Mouse (Mus musculus) hindbrain, embryonic 11.5 days (tissue): ENCODE results near the gene Rpp25l. TPM values are rescaled to one million over a fixed set of nuclear protein-coding genes. Genes with fewer than 3 reads are reported as not detected.
A peak's percentile ranks its signal among the peaks of the same experiment; 100 is the strongest.
"Not testable (repeated sequence)": the region's sequence is repeated elsewhere in the genome, so short reads cannot be mapped to it uniquely, and the experiment has no call there.

ENCODE experiments used
- ATAC-seq: fragments of 200-750 bp; cut with Nextera tagmentation; 2 replicates; pipeline ENCODE4 v1.8.0; 2017; ENCODE audit warnings: mild to moderate bottlenecking, moderate TSS enrichment, moderate library complexity; ENCODE audit not compliant: low FRiP score
- DNase-seq: peaks from one replicate; pipeline ENCODE4 v3.0.0-alpha.2; 2015; ENCODE audit warnings: low spot score
- H3K27ac ChIP-seq: fragments of 300-500 bp; sonication (generic); 2 replicates; pipeline ENCODE4 v1.5.1; 2014; ENCODE audit warnings: mild to moderate bottlenecking, low read depth, low read length
- H3K27me3 ChIP-seq: fragments of 300-500 bp; sonication (generic); 2 replicates; pipeline ENCODE4 v1.6.1; 2014; ENCODE audit warnings: mild to moderate bottlenecking, low read length, moderate library complexity, mixed read lengths; ENCODE audit not compliant: control insufficient read depth, insufficient read depth
- H3K36me3 ChIP-seq: fragments of 300-500 bp; sonication (generic); 2 replicates; pipeline ENCODE4 v1.6.1; 2014; ENCODE audit warnings: mild to moderate bottlenecking, low read length, moderate library complexity, mixed read lengths; ENCODE audit not compliant: control insufficient read depth, insufficient read depth
- H3K4me1 ChIP-seq: fragments of 300-500 bp; sonication (generic); replicated peaks from 2 replicates; pipeline ENCODE4 v1.6.1; 2014; ENCODE audit warnings: low read length, mixed read lengths; ENCODE audit not compliant: control insufficient read depth, insufficient read depth
- H3K4me2 ChIP-seq: fragments of 300-500 bp; sonication (generic); replicated peaks from 2 replicates; pipeline ENCODE4 v1.6.1; 2014; ENCODE audit warnings: mild to moderate bottlenecking, low read depth, low read length
- H3K4me3 ChIP-seq: fragments of 300-500 bp; sonication (generic); 2 replicates; pipeline ENCODE4 v1.5.1; 2014; ENCODE audit warnings: low read depth, low read length
- H3K9ac ChIP-seq: fragments of 300-500 bp; sonication (generic); 2 replicates; pipeline ENCODE4 v1.6.1; 2014; ENCODE audit warnings: low read depth, low read length
- H3K9me3 ChIP-seq: fragments of 300-500 bp; sonication (generic); 2 replicates; pipeline ENCODE4 v1.6.1; 2016; ENCODE audit warnings: low read length; ENCODE audit not compliant: control insufficient read depth
- WGBS: fragments of 180-500 bp; shearing (Covaris S2); extraction: QIAGEN DNeasy Blood & Tissue Kit; methylation state at CpG from one replicate; pipeline ENCODE4 v1.1.7; 2014; 5-methylcytosine and 5-hydroxymethylcytosine counted together
- polyA plus RNA-seq: library from polyadenylated mRNA; unstranded; fragments of >200 nt; fragmentation: Nextera tagmentation; extraction: Ambion mirVana; gene quantifications from 2 replicates; pipeline ENCODE4 v1.2.1, GENCODE M21; 2014

Rpp25l gene
- polyA plus RNA-seq, 1 experiment from 2014 or later: 80.0 TPM

DNA sequence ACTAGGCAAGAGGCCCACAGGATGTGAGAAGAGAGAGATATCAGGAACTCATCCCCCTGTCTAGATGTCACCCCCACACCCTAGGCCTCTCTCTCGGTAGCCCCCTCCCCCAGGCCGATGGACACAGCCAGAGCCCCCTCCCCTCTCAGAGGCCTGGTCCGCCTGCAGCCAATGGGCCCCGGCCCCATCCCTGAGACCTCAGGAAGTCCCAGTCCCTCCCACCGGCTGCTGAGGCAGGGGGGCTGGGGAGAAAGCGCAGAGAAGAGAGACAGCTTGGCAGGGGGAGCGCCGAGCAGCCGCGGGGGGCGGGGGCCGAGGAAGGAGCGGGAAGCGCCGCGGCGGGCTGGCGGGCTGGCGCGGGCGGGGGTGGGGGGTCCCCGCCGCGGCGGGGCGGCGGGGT, 30.0 kb downstream of the Rpp25l start:
- not testable (repeated sequence) for H3K4me3 ChIP-seq, DNase-seq, H3K36me3 ChIP-seq, H3K9me3 ChIP-seq, H3K9ac ChIP-seq, H3K27me3 ChIP-seq
- H3K27ac ChIP-seq: peak overlapping the region; percentile 71; the same call in 1 of the 2 replicates
- 0% methylated on average over 2 of the region's 27 CpGs for WGBS
- H3K4me1 ChIP-seq: peaks cover 21% of the 10 kb centered on the region
- peak; percentile 49 for ATAC-seq
- 0 out of 2 replicates have a peak overlapping the region, but pooled peaks have one; percentile 32 for H3K4me2 ChIP-seq

DNA sequence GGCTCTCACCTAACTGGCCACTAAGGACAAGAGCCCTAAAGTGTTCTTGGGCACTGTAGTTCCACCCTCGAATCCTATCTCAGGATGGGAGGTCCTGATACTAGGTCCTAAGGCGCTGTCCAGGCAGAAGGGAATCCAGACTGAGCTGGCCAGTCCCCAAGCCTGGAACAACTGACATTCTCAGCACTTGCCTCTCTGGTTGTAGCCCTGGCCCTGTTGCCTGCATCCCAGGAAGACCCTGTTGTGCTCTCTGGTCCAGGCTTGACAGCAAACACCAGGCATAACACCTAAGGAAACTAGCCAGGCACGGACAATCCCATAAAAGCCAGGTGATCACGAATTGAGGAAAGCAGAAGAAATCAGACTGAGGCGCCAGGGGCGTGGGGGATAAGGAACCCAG, 30.5 kb downstream of the Rpp25l start:
- peak; percentile 44 for DNase-seq
- peak overlapping the region; percentile 44 for H3K9ac ChIP-seq
- 12% methylated on average over 6 of the region's 6 CpGs for WGBS

DNA sequence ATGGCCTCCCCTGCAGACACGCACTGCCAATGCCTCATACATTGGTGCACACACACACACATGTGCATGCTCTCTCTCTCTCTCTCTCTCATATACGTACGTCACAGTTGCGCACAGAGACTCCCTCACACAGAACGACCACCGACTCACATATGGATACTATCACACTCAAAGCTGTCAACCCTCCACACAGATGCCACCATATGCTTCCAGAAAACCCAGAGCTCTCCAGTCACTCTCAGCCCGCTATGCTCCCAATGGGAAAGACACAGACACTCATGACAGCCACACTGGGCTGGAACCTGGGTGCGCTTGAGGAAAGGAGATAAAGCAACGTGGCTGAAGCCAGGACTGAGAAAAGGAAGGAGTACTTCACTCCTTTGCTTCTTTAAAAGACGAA, 31.4 kb downstream of the Rpp25l start:
- H3K27me3 ChIP-seq: no peaks in the 10 kb centered on the region
- H3K9me3 ChIP-seq: no peaks in the 10 kb centered on the region
- H3K4me2 ChIP-seq: no peak overlapping the region
- H3K36me3 ChIP-seq: peaks cover 4% of the 10 kb centered on the region
- ATAC-seq (no peak), DNase-seq (peak; percentile 22)
- H3K9ac ChIP-seq: no peak overlapping the region
- no peak overlapping the region for H3K4me3 ChIP-seq
- H3K4me1 ChIP-seq: peaks cover 30% of the 10 kb centered on the region
- 80% methylated on average over 10 of the region's 10 CpGs for WGBS
- 0 out of 2 replicates have a peak overlapping the region, but pooled peaks have one; percentile 71 for H3K27ac ChIP-seq

More for the DNA sequence above, 30.5 kb downstream of the Rpp25l start:
- Histone ChIP-seq H3K27ac (peak overlapping the region; percentile 71), H3K4me3 (peak overlapping the region; percentile 8; the same call in 1 of the 2 replicates), H3K4me2 (peak overlapping the region; percentile 32), H3K27me3 (no peaks in the 10 kb centered on the region), H3K9me3 (no peaks in the 10 kb centered on the region), H3K4me1 (peaks cover 23% of the 10 kb centered on the region), H3K36me3 (peaks cover 4% of the 10 kb centered on the region)
- ATAC-seq: no peak

DNA sequence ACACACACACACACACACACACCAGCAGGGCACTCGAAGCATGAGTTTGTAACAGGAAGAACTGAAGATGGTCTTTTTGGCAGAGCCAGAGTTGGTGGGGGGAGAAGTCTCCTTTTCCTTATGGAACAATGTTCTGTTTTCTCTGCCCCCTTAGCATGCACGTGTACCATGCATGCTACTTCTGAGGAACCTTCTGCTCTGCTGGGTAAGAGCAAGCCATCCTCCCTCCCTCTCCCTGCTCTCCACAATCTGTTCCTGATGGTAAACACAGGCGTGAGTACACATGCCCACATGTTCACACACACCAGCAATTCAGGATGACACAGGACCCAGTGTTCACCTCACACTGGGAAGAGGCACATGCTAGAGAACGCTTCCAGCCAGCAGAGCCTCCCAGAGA, 32.2 kb downstream of the Rpp25l start:
- H3K4me2 ChIP-seq: no peak overlapping the region
- no peak for DNase-seq
- no peak overlapping the region for H3K27ac ChIP-seq
- ATAC-seq: no peak
- H3K4me1 ChIP-seq: peaks cover 31% of the 10 kb centered on the region
- H3K36me3 ChIP-seq: peaks cover 4% of the 10 kb centered on the region
- H3K4me3 ChIP-seq: no peak overlapping the region
- no peaks in the 10 kb centered on the region for H3K9me3 ChIP-seq
- H3K9ac ChIP-seq: no peak overlapping the region
- WGBS: 59% methylated on average over 4 of the region's 4 CpGs
- H3K27me3 ChIP-seq: no peaks in the 10 kb centered on the region

DNA sequence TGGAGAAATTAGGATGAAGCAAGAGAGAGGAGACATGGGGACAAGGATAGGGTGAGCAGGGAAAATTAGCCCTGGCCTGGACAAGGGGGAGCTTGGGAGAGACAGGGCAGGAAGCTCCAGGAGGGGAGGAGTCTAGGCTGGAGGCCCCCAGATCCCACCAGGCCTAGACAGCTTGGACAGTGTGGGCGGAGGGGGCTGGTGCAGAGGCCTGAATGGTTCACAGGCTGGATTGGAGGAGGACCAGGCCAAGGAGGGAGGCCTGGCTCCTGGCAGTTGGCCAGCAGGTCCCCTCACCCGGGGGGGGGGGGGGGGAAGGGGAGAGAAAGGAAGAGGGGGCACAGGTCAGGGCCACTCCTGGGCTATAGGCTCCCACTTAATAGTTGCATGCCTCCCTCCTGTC, 34.0 kb downstream of the Rpp25l start:
- WGBS: 14% methylated on average over 1 of the region's 2 CpGs
- H3K9ac ChIP-seq: no peak overlapping the region
- H3K4me2 ChIP-seq: 0 out of 2 replicates have a peak overlapping the region, but pooled peaks have one; percentile 7
- peaks cover 31% of the 10 kb centered on the region for H3K4me1 ChIP-seq
- ATAC-seq (no peak), DNase-seq (no peak)
- peak overlapping the region; percentile 55; the same call in 1 of the 2 replicates for H3K27ac ChIP-seq
- no peaks in the 10 kb centered on the region for H3K9me3 ChIP-seq
- no peaks in the 10 kb centered on the region for H3K27me3 ChIP-seq
- H3K4me3 ChIP-seq: no peak overlapping the region
- H3K36me3 ChIP-seq: peaks cover 4% of the 10 kb centered on the region

DNA sequence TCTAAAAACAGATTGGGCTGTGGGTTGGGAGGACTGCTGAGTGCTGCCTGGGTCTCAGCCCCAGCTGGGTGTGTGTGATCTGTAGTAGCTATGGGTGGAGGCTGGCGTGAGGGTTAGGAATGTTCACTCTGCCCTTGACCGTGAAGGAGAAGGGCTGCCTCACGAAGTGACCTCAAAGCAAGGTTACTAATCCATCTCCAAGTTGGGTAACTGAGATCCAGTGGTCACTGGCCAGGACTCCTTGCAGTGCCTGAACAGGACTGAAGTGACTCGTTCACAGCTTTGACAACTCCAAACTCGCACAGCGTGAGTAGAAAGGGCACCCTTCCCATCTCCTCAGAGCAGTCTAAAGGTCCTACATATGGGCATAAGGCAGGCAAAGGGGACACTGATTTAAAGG, 34.5 kb downstream of the Rpp25l start:
- Histone ChIP-seq H3K9me3 (no peaks in the 10 kb centered on the region), H3K27me3 (no peaks in the 10 kb centered on the region), H3K9ac (no peak overlapping the region), H3K36me3 (peaks cover 4% of the 10 kb centered on the region), H3K4me3 (no peak overlapping the region), H3K4me1 (peaks cover 31% of the 10 kb centered on the region), H3K27ac (no peak overlapping the region; the same call in 1 of the 2 replicates), H3K4me2 (no peak overlapping the region)
- ATAC-seq (no peak), DNase-seq (no peak)
- 72% methylated on average over 6 of the region's 6 CpGs for WGBS

DNA sequence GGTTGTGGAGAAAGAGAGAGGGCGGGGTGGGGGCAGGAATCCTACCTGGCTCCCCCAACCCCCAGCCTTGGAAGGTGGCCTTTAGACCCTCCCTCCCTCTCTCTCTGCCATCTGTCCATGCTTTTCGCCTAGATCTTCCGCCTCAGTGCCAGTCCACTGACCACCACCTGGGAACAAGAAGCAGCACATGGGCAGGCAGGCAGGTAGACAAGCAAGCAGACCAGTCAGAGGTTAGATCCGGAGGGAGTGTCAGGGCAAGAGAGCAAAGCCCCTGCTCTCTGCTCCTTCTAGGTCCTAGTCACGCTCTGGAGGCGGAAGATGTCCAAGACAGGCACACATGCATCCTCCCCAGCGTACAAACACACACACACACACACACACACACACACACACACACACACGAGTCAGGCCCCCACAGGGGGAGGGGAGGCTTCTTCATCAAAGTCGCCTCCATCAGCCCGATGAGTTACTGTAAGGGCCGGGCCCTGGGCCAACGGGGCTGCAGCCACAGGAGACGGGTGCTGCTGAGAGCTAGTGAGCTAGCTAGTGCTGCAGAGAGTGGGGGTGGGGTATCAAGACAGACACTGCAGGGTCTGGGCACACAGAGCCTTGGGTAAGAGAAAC, 36.2 kb downstream of the Rpp25l start:
- DNase-seq (peak; percentile 24), ATAC-seq (0 out of 2 replicates have a peak, but pooled peaks have one; percentile 33)
- no peak overlapping the region for H3K4me2 ChIP-seq

DNA sequence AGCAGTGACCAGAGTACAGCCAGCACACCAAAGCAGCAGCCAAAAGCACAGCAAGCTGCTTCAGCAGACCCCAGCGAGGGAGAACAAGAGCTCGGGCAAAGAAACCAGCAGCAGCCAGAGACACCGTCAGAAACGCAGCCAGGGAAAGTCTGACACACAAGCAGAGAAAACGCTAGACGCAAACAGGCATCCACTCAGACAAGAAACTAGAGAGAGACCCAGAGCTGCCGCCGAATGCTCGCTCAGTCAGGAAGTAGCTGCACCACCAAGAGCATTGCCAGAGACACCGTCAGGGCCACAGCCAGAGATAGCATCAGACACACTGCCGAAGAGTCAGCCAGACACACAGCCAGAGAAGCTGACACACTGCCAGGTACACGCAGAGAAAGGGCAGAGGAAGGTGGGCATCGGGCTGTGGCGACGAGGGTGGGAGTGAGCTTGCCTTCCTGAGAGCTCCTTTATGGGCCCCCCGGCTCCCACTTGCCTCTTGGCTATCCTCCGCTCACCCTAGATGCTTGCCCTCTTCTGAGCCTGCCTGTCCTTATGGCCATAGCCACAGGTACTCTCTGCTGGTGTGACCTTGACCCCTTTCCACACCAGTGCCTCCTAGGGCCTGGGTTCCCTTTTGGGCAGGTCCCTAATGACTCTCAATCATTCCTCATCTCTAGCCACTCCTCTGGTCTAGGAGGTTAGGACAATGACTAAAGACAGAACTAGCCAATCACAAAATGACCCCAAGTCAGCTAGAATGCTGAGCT, 36.9 kb downstream of the Rpp25l start:
- no peak overlapping the region for H3K9ac ChIP-seq
- no peak overlapping the region for H3K4me2 ChIP-seq
- no peaks in the 10 kb centered on the region for H3K27me3 ChIP-seq
- H3K4me3 ChIP-seq: no peak overlapping the region
- 0 out of 2 replicates have a peak overlapping the region, but pooled peaks have one; percentile 27 for H3K27ac ChIP-seq
- peaks cover 40% of the 10 kb centered on the region for H3K4me1 ChIP-seq
- peaks cover 4% of the 10 kb centered on the region for H3K36me3 ChIP-seq
- DNase-seq: no peak
- ATAC-seq: no peak
- 78% methylated on average over 16 of the region's 17 CpGs for WGBS
- no peaks in the 10 kb centered on the region for H3K9me3 ChIP-seq

More for the DNA sequence above, 36.2 kb downstream of the Rpp25l start:
- Histone ChIP-seq H3K27me3 (no peaks in the 10 kb centered on the region), H3K36me3 (peaks cover 4% of the 10 kb centered on the region), H3K9ac (0 out of 2 replicates have a peak overlapping the region, but pooled peaks have one; percentile 27), H3K4me1 (peaks cover 37% of the 10 kb centered on the region), H3K4me3 (no peak overlapping the region), H3K9me3 (no peaks in the 10 kb centered on the region), H3K27ac (peak overlapping the region; percentile 60)
- WGBS: 51% methylated on average over 13 of the region's 13 CpGs
